Mouse (Mus musculus): ENCODE measurements around the gene 9330159F19Rik.

9330159F19Rik gene

DNA sequence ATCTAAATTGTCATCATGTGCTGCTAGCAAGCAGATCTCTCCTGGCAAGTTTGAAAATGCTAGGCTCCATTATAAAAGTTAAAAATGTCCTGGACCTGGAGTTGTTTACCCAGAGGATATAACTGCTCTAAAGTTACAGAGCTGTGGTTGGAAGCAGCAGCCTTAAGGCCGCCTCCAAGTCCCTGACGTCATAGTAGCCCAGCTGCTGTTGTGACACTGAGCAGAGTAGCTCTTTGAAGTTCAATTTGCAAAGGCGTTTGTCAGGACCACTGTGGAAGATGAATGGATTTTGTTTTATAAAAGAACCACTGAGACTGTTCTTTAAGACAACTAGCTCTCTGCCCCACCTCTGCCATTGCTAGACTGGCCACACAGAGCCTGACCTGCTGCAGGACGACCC is at the start of gene 9330159F19Rik:
TSS of gene 9330159F19Rik (plus strand) at position 154 of the 400 bp plus-strand sequence.
- DNase-seq = no peak

DNA sequence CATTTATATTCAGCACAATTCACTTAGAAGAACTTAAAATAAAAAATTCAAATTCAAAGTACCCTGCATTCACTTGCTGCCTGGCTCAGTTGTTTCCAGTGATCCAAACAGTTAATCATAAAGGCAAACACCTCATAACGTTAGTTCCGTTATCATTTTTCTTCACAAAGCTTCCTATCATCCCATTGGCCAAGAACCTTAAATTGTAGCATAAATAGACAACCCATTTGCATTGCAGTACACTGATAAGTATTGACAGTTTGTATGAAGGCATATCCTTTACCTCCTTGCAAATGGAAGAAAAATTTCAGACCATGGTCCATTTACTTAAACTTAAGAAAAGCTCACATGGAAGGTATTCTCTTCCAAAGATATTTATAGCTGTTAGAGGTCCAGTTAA is 49.7 kb upstream of the 9330159F19Rik start:
- DNase-seq = no peak

GRCm38 (mm10) chr10:29173778-29174177 is 37.6 kb upstream of the 9330159F19Rik start:
- DNase-seq = no peak

GRCm38 (mm10) chr10:29175656-29176055 is 35.8 kb upstream of the 9330159F19Rik start:
- DNase-seq = no peak

DNA sequence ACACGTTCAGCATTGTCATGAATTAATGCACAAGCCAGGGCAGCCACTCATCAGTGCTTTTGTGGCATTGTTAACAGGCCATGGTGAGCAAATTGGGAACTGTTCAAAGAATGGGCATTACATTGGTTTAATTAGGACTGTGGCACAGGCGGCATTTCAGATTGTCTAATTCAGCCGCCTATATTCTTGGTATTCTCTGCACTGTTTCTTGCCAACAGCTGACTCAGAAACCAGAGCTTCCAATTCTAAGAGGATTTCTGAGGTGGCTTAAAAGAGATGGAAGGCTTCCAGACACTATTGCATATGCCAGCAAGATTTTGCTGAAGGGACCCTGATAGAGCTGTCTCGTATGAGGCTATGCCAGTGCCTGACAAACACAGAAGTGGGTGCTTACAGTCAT is 34.5 kb upstream of the 9330159F19Rik start:
- no peak for DNase-seq

DNA sequence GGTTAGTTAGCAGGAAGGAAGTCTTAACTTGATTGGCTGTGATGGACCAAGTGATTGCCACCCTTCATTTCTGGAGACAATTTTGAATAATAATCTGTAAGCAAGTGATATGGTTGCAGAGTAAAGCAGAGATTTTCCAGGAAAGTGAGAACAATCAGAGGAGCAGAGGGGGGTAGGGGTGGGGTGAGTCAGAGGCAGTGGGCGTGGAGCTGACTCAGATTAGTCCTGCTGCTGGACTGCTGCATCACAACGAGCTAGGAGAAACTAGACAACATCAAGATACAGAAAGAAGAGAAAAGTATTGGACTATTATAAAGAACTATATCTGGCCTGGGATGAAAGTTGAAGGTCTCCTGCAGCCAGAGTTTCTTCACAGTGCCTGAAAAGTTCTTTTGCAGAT is 33.4 kb upstream of the 9330159F19Rik start:
- DNase-seq = no peak

DNA sequence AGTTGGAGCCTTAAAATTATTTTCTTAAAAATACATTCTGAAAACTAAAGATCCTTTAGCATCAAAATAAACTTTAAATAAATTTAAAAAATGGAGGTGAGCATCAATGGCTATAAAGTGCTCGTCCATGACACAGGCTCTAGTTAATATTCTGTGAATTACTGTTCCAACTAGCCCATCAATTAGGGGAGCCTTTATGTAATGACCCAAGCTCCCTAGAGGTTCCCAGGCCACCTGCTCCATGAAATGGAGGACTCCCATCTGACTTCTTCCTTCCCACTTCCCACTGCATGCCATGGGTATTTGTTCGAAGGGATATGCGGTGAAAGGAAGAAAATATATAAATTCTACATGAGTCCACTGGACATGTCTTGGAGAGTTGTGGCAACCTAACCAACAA is 31.2 kb upstream of the 9330159F19Rik start:
- DNase-seq = no peak

DNA sequence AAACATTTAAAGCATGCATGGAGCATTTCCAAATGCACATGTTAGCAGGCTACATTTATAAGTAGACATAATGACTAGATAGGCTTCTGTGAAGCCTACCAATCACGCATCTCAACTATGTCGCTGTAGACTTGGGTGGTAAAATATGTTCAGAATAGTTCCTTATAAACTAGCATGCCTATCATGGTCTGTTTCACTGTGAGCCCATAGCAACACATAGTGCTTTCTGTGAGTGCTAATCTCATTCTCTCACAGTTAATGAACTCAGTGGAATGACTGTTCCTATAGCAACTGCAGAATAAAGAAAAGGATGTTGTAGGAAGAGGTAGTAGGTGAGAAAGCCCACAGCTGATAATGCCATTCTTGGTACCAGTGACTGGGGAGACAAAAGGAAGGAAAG is 30.4 kb upstream of the 9330159F19Rik start:
- DNase-seq = no peak

- no peak for DNase-seq
Observed at GRCm38 (mm10) chr10:29193769-29194168, 17.6 kb upstream of the 9330159F19Rik start.

GRCm38 (mm10) chr10:29196811-29197210 is 14.6 kb upstream of the 9330159F19Rik start:
- DNase-seq = no peak

- no peak for DNase-seq
Observed at GRCm38 (mm10) chr10:29198642-29199041, 12.8 kb upstream of the 9330159F19Rik start, which contains the start of gene Gm49353. Gene Gm49353 (plus strand): TSS chr10:29198954.

DNA sequence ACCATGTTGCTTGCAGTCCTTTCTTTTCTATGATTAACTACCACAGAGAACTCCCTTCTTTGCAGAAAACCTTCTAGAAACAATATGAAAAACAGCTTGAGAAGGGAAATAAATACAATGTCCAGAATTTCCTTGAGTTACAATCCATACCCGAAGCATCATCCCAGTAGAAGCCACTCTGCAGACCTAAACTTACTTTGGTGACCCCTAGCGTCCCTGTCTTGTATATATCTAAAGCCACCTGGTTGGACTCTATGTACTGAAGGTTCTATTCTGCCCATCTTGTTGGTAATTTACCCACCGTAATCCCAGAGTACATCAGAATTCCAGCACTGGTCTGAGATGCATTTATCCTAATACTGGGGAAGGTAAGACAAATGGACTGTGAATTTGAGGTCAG is 11.6 kb upstream of the 9330159F19Rik start:
- no peak for DNase-seq

DNA sequence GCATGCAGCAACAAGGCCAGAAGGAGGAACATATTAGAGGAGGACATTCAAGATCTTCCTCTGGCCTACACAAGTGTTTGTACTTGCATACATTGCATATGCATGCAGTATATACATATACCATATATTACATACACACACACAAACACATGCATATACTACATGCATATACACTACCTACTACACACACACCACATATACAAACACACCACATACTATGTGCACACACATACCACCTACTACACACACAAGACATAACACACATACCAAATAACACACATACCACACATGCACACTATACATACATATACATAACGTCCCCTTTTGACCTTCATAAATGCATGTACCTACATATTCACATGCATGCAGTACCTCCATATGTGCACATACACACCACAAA is 10.8 kb upstream of the 9330159F19Rik start:
- no peak for DNase-seq

- no peak for DNase-seq
Observed at GRCm38 (mm10) chr10:29206730-29207129, 4.7 kb upstream of the 9330159F19Rik start.

GRCm38 (mm10) chr10:29208735-29209134 is 2.7 kb upstream of the 9330159F19Rik start:
- no peak for DNase-seq

GRCm38 (mm10) chr10:29213534-29214100 is 2.2 kb downstream of the 9330159F19Rik start:
- no peak for DNase-seq

GRCm38 (mm10) chr10:29216957-29217356 is 5.6 kb downstream of the 9330159F19Rik start:
- DNase-seq = no peak

- DNase-seq = no peak
Observed at GRCm38 (mm10) chr10:29217451-29217850, 6.0 kb downstream of the 9330159F19Rik start.

DNA sequence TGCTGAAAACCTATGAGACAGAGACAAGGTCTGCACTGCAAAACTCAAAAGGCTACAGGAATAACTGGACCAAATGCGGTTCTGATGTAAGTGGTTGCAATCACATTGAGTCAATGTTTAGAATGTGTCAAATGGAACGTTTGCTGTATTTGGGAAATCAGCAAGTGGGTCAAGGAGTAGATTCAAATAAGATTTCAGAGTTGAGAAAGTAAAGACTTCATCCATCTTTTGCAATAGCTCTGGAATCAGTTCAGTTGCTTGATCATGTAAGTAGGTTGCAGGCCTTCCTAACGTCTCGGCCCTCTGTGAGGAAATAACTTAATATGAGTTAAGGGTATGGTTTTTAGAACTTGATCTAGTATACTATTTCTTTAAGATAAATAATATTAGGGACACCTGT is 13.9 kb downstream of the 9330159F19Rik start:
- DNase-seq = no peak

DNA sequence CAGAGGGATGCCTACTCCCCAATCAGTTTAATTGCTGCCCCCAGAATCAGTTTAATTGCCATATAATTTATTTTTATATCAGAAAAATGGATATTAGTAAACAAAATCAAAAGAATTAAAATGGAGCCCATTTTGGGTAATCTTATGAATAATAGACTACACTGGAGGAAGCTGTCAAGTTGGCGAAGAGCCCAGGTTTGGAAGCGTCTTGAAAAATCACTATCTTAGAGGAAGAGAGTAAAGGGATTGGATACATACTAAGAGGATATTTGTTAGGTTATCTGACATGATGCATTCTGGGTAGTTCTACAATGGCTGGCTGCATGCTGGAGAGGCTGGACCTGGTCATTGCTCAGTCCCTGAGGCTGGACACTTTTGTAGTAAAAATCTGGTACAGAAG is 19.8 kb downstream of the 9330159F19Rik start:
- no peak for DNase-seq
